Mouse (Mus musculus) olfactory bulb, adult 2 months (tissue): ENCODE data around the gene Efna5. TPM values are rescaled to one million over a fixed set of nuclear protein-coding genes. Genes with fewer than 3 reads are reported as not detected.

Experiments
- H3K27ac ChIP-seq: fragments of 200-500 bp; 2 replicates; pipeline ENCODE4 v1.5.1; 2012; ENCODE audit warnings: low read depth, low read length; ENCODE audit not compliant: insufficient read depth
- H3K4me1 ChIP-seq: fragments of 200-500 bp; 2 replicates; pipeline ENCODE4 v1.6.1; 2012; ENCODE audit warnings: low read length; ENCODE audit not compliant: control insufficient read depth, insufficient read depth
- H3K4me3 ChIP-seq: fragments of 200-500 bp; 2 replicates; pipeline ENCODE4 v1.5.1; 2012; ENCODE audit warnings: mild to moderate bottlenecking, low read depth, low read length, moderate library complexity; ENCODE audit not compliant: insufficient read depth
- CTCF ChIP-seq: fragments of 200-500 bp; IDR thresholded peaks from 2 replicates; pipeline ENCODE4 v1.5.1; 2012; ENCODE audit warnings: low read depth, mild to moderate bottlenecking, low read length, moderate library complexity; ENCODE audit not compliant: insufficient read depth
- POLR2A ChIP-seq: fragments of 200-500 bp; IDR thresholded peaks from 2 replicates; pipeline ENCODE4 v1.6.1; 2012; ENCODE audit warnings: mild to moderate bottlenecking, low read depth, low read length, moderate library complexity; ENCODE audit not compliant: insufficient read depth
- WGBS: fragments of 180-500 bp; shearing (Covaris S2); methylation state at CpG from one replicate; pipeline ENCODE4 v1.1.7; 2018; 5-methylcytosine and 5-hydroxymethylcytosine counted together
- polyA plus RNA-seq: library from polyadenylated mRNA; stranded (reverse); fragments of >200 nt; gene quantifications from 2 replicates; pipeline ENCODE4 v1.2.4, GENCODE M21; 2012; ENCODE audit warnings: low replicate concordance; ENCODE audit not compliant: missing spikeins, insufficient read depth, insufficient read length

The Efna5 gene
- polyA plus RNA-seq, 1 experiment, result not detected

DNA sequence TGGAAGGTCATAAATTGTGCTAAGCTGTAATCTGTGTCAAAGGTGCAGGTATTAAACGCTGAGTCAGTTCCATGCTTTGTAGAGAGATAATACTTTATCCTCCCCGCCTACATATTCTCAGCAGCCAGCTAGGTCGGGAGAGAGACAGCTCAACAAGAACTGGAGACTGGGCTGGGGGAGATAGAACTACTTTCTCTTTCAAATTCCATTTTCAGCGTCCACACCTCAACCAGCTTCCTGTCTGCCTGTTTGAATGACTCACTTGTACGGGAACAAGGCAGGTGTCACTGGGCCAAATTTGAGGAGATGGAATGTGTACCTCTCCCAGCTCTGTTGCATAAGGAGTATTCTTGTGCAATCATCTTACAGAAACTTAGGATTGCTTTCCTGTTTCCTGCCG is 193.7 kb downstream of the Efna5 start:
- Histone ChIP-seq H3K4me3 (no peak overlapping the region), H3K27ac (no peak overlapping the region), H3K4me1 (no peaks in the 10 kb centered on the region)
- TF ChIP-seq POLR2A (no peak), CTCF (no peak)
- 30% methylated on average over 6 of the region's 6 CpGs for whole genome bisulfite sequencing

- Histone ChIP-seq H3K27ac (no peak overlapping the region), H3K4me3 (no peak overlapping the region), H3K4me1 (no peaks in the 10 kb centered on the region)
- TF ChIP-seq CTCF, result no peak
- no peak for TF ChIP-seq POLR2A
- 89% methylated on average over 6 of the region's 6 CpGs for WGBS
Observed at GRCm38 (mm10) chr17:62685181-62685580, 195.9 kb downstream of the Efna5 start.

DNA sequence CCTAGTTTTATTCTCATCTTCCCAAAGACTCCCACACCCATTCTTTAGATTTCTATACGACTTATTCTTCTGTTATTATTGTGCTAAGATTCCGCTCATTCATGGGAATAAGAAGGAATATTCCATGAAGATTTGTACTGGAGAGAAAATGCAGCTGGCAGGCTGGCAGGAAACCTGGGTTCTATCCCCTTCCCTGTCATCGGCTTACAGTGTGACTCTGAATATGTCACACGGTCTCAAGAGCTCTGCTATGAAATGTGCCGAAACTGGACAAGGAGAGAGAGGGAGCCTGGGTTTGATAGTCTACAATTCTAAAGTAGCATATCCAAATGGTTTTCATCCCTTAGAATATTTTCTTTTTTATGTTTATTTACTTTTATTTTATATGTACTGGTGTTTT is 198.0 kb downstream of the Efna5 start:
- H3K4me3 ChIP-seq, result no peak overlapping the region
- whole genome bisulfite sequencing, result 94% methylated on average over 5 of the region's 5 CpGs
- H3K4me1 ChIP-seq, result no peaks in the 10 kb centered on the region
- TF ChIP-seq POLR2A, result no peak
- TF ChIP-seq CTCF, result no peak
- H3K27ac ChIP-seq, result no peak overlapping the region

DNA sequence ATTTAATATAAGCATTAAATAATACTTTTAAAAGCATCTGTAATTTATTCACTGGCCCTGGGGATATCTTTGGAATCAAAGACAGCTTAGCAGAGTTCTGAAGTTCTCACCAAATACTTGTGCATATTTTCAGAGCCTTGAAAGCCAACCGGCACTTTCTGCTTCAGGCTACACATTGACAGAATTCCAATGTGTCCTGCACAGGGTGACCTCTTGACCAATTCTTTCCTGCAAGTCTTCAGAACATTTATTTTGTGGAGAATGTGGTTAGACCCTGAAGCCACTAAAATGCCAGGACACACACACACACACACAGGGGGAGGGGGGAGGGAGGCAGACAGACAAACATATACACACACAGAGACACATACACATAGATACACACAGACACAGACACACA is 199.4 kb downstream of the Efna5 start:
- WGBS, result 95% methylated on average over 1 of the region's 1 CpGs
- Histone ChIP-seq H3K4me3 (no peak overlapping the region), H3K27ac (no peak overlapping the region), H3K4me1 (no peaks in the 10 kb centered on the region)
- TF ChIP-seq POLR2A (no peak), CTCF (no peak)

DNA sequence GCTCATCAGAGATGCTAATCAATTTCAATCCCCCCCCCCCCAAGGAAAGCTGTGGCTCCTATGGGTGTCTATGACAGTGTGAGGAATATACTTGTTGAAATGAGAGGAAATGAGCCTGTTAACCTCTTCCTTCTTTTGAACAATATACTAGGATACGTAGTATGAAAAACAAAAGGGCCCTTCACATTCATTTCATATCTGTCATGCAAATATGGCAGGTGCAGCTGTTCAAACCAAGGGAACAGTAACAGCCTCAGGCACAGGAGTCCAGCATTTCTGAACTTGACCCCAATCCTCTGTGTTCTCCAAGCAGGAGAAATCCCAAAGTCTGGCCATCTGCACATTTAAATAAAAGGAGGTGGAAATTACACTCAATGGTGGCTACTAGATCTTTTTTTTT is 200.4 kb downstream of the Efna5 start:
- Histone ChIP-seq H3K27ac (no peak overlapping the region), H3K4me3 (no peak overlapping the region), H3K4me1 (no peaks in the 10 kb centered on the region)
- TF ChIP-seq POLR2A (no peak), CTCF (no peak)
- 88% methylated on average over 1 of the region's 1 CpGs for WGBS

DNA sequence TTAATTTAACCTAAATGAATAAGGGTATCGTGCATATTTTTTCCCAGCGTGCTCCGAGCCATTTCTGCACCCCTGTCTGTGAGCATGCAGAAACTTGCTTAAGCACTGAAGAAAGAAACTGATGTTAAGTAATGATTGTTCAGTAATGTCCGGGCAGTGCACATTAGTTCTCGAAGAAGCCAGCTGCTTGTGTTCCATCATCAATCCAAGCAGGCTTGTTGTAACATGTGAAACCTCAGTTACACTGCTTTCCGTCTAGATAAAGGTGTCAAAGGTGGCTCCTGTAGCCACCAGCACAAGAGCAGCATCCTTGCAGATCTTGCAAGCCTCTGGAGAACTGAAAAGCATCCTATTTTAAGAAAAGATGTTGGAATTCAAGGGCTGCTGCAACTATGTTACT is 204.3 kb downstream of the Efna5 start:
- WGBS, result 92% methylated on average over 6 of the region's 6 CpGs
- Histone ChIP-seq H3K4me3 (no peak overlapping the region), H3K27ac (no peak overlapping the region), H3K4me1 (no peaks in the 10 kb centered on the region)
- TF ChIP-seq CTCF (no peak), POLR2A (no peak)

GRCm38 (mm10) chr17:62676409-62676808 is 204.7 kb downstream of the Efna5 start:
- no peak for TF ChIP-seq CTCF
- TF ChIP-seq POLR2A, result no peak
- Histone ChIP-seq H3K4me3 (no peak overlapping the region), H3K27ac (no peak overlapping the region), H3K4me1 (no peaks in the 10 kb centered on the region)
- whole genome bisulfite sequencing, result 74% methylated on average over 6 of the region's 6 CpGs

GRCm38 (mm10) chr17:62675811-62676255 is 205.3 kb downstream of the Efna5 start:
- no peak overlapping the region for H3K27ac ChIP-seq
- no peaks in the 10 kb centered on the region for H3K4me1 ChIP-seq
- no peak overlapping the region for H3K4me3 ChIP-seq
- WGBS, result 92% methylated on average over 5 of the region's 5 CpGs
- TF ChIP-seq CTCF (no peak), POLR2A (no peak)

DNA sequence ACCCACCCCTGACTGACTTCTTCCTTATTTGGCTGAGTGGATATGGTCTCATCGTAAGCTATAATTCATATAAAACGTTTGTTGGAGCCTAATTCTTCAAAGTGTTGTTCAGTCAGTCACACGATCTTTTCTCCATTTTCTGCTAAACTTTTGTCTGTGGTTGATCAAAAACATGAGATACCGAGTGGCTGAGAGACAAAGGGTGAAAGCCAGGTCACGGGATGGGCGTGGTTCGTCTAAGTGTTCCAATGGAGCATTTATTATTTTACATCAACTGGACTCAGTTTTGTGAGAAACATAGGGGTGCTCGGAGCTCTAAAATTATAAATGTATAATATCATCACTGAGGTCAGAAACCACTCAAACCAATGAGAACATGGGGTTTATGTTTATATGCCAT is 209.0 kb downstream of the Efna5 start:
- H3K4me3 ChIP-seq, result no peak overlapping the region
- no peak overlapping the region for H3K27ac ChIP-seq
- no peaks in the 10 kb centered on the region for H3K4me1 ChIP-seq
- TF ChIP-seq POLR2A (no peak), CTCF (no peak)
- 92% methylated on average over 8 of the region's 8 CpGs for WGBS

GRCm38 (mm10) chr17:62666761-62667160 is 214.4 kb downstream of the Efna5 start:
- no peaks in the 10 kb centered on the region for H3K4me1 ChIP-seq
- 87% methylated on average over 6 of the region's 6 CpGs for WGBS
- H3K27ac ChIP-seq, result no peak overlapping the region
- H3K4me3 ChIP-seq, result no peak overlapping the region
- no peak for TF ChIP-seq POLR2A
- no peak for TF ChIP-seq CTCF
